Mouse (Mus musculus) layer of hippocampus, adult 9-11 months (tissue): ENCODE results near the gene Smg5.

ENCODE experiments used
- DNase-seq: peaks from one replicate; pipeline ENCODE4 v3.0.0; 2022

The Smg5 gene

GRCm38 (mm10) chr3:88398666-88399065 is 62.6 kb downstream of the Smg5 start:
- no peak for DNase-seq

DNA sequence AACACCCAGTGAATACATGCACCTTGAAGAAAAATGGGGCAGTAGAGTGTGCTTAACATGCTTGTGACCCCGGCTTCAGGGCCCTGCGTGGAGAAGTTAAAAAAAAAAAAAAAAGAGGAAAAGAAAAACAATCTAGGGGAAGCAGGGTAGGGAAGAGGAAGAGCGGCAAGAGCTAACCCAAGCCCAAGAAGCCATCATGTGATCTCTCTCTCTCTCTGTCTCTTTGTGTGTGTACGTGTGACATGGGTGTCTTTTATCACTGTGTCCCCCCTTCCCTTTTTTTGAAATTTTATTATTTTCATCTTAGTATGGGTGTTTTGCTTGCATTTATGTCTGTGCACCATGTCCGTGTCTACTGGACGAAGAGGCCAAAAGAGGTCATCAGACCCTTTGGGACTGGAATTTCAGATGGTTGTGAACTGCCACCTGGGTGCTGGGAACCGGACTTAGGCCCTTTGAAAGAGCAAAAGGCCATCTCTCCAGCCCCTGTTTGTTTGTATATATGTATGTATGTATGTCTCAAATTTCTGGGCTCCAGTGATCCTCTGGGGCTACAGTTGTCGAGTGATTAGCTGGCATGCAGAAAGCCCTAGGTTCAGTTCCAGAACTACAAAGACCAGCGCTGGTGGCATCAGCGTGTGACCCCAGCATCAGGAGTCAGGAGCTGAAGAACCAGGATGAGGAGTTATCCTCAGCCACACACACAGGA is 67.6 kb downstream of the Smg5 start:
- DNase-seq: no peak

DNA sequence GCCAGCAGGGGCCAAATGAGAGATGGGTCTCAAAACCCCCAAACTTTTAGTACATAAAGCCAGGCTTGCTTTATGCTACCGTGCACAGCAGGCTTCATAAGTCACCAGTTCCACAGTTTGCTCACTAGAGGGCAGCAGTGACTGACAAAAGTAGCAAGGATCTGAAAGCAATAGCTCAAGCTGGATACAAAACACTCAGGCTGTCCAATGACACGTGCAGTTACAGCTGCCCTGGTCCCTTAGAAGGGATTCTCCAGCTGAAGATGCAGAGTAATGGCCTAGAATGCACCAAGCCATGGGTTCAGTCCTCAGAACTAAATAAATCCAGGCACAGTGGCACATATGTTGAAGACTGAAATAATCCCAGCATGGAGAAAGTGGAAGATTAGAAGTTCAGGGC is 71.0 kb downstream of the Smg5 start:
- peak; percentile 70 for DNase-seq

GRCm38 (mm10) chr3:88407529-88407928 is 71.5 kb downstream of the Smg5 start:
- no peak for DNase-seq

- no peak for DNase-seq
Measured at GRCm38 (mm10) chr3:88408953-88409352, 72.9 kb downstream of the Smg5 start.

DNA sequence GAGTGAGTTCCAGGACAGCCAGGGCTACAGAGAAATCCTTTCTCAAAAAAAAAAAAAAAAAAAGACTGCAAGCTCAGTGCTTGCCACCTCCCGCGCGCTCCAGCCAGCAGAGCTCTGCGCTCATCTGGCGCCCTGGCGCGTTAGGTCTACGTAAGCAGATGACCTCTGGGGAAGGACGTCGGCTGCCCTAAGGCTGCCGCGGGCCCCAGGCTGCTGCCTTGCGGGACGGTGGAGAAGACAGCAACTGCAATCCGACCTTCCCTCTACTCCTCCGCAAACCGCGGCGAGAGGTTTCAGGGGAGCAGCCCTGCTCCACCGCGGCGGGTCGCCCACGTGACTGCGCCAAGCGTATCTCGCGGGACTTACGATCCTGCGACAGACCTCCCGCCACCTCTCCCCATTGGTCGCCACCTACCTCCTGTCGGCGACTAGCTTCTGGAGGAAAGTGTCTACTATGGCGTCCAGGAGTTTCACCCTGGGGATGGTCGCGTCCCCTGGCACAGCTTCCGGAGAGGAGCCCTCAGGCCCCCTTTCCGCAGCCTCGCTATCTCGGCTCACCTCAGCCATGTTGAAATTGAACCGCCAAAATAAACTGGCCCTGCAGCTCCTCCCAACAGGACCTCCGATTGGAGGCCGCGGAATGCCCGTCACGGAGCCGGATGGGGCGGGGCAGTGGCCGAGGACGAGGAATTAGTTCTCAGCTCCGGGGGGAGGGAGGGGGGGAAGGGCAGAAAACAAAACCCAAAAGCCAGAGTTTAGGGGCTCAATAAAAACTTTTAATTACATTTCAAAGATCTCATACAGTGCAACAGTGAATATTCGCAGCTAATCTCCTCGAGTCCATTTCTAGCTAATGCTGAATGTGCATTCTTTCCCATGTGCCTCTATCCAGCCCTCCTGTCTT is 73.9 kb downstream of the Smg5 start, which contains the start of gene Pmf1:
Gene Pmf1, minus strand, starts transcription at position 591 of the 904 bp plus-strand sequence.
- peak; percentile 92 for DNase-seq

DNA sequence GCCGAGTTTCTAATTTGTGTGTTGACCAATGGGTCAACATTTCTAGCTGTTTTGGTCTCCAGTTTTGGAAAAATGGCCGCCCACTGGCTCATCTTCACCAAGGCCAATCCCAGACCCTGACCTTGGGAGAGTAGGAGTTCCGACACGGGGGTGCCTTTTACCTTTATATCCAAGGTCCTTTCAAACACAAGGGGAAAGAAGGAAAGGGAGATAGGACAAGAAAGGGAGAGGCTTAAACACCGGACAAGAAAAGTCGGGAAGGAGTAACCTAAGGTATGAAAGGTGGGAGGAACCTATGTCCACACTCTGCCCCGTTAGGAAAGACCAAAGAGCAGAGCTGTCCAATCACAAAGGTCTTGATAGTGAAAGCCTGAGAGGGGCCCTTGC is 74.6 kb downstream of the Smg5 start:
- DNase-seq: no peak

DNA sequence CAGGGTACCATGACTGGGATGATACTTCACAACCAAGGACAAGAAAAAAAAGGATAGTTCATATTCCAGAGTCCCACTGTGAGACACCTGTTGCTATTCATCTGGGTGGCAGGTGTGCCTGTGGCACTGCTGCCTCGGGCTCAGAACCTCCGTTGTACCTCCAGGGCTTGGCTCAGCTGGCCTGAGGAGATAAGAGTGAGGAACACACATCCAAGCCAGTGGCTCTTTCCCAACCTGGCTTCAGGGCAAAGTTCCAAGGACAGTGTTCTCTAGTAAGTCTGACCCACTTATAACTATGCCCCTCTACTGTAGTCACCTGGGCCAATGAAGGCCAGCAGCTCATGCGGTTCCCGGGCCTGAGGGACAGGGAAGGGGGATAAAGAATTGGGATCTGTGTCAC is 75.6 kb downstream of the Smg5 start:
- DNase-seq: no peak
